Mouse (Mus musculus): ENCODE data around the gene Smim9.
"Not testable (repeated sequence)": the region's sequence is repeated elsewhere in the genome, so short reads cannot be mapped to it uniquely, and the experiment has no call there.

Smim9 gene

DNA sequence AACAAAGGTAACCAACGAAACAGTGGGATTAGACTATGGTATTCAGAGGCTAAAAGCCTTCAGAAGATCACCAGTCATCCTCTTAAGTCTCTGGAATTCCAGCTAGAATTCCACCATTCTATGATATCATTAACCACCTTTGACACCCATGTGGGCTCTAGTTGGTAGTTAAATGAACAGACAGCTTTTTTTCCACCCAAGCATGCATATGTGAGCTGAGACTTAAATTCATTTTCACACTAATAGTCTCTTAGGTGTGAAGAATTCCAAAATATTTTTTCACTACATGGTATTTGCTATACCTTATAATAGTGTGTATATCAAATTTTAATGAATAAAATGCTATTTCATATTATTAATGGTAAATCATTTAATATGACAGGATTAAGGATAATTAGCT lies at the start of gene Smim9:
TSS of gene Smim9 (minus strand) at position 101 of the 400 bp plus-strand sequence.
- DNase-seq, result no peak

DNA sequence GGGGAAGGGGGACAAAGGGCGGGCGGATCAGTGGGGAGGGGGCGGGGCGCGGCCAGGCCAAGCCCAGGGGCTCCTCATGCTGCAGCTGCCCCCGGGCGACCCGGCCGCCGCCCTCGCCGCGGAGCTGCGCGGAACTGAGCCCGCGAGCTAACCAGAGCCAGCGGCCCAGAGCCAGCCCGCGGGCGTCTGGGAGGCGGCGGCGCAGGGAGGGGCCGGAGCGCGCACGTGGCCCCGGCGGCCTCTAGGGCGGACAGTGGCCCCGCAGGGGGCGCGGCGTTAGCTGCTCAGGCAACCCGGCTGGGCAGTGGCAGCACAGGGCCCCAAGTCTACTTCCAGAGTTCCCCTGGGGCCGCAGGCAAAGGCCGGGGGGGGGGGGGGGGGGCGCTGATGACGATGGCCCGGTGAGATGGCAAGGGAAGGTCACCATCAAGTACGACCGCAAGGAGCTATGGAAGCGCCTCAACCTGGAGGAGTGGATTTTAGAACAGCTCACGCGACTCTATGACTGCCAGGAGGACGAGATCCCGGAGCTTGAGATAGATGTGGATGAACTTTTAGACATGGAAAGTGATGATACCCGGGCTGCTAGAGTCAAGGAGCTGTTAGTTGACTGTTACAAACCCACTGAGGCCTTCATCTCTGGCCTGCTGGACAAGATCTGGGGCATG lies 7.9 kb downstream of the Smim9 start:
- DNase-seq, result peak; percentile 54

DNA sequence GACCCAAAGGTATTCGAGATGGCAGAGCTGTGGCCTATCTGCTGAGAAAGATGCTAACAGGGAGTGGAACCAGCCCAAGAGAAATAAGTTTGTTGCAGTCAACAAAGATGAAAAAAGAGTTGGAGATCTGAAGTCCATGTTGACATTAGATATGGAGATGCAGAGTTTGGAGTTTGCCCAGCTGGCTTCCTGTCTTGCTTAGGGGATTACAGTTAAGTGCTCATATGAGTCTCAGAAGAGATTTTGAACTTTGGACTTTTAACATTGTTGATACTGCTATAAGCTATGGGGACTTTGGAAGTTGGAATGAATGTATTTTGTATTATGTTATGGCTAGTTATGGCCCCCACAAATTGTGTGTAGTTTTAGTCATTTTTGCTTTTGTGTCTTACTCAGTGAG lies 11.3 kb downstream of the Smim9 start:
- DNase-seq, result no peak

DNA sequence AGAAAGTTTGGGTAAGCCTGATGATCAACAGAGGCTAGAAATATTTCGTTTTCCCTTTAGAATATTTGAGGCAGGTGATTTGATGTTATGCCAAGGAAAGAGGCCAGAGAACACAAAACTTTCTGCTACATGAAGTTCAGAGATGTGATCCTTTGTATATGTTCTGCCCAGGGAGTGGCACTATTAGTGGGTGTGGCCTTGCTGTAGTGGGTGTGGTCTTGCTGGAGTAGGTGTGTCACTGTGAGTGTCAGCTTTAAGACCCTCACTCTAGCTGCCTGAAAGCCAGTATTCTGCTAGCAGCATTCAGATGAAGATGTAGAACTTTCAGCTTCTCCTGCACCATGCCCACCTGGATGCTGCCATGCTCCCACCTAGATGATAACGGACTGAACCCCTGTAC lies 13.3 kb downstream of the Smim9 start:
- DNase-seq, result no peak

DNA sequence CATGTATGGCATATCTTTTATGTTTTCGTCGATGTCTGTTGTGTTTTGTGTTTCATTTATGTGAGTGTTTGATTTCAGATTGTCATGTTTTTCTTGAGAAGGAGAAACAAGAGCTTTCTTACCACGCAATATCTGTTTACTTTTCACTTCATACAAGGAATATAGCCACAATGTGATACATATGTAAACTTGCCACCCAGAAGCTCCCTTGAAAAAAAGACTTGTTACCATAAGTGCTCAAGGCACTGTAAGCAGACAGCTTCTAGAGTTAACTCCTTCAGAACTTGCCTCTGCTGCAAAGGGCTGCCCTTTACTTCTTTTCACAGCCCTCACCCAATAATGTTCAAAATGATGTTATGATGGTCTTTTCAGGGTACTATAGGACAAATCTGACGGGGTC lies 15.2 kb downstream of the Smim9 start:
- no peak for DNase-seq

DNA sequence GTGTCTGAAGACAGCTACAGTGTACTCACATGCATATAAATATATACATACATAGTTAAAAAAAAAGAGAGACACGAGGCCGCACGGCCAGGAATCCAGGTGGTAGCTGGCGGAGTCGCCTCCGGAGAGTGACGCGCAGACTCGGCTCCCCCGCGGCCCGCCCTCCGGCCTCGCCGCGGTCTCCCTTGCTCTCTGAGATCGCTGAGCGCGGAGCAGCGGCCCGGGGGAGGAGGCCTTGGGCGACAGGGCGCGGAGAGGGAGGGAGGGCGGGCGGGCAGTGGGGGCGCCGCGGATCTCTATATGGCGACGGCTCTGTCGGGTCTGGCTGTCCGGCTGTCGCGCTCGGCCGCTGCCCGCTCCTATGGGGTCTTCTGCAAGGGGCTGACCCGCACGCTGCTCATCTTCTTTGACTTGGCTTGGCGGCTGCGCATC lies 20.4 kb downstream of the Smim9 start:
- DNase-seq, result not testable (repeated sequence)

DNA sequence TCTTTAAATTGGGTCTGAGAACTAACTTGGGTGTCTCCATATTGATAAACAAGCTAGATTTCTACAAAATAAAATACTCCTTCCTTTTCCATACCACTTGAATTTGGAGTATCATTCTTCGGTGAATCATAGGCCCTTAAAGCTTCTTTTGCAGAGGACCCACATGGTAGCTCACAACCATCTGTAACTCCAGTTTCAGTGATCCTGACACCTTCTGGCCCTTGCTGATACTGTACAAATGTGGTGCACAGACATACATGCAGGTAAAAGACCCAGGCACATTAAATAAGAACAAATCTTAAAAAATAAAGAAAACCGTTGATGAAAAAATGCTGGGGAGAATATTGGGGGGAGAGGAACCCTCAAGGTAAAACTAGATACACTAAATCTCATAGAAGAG lies 25.4 kb downstream of the Smim9 start:
- DNase-seq, result no peak

DNA sequence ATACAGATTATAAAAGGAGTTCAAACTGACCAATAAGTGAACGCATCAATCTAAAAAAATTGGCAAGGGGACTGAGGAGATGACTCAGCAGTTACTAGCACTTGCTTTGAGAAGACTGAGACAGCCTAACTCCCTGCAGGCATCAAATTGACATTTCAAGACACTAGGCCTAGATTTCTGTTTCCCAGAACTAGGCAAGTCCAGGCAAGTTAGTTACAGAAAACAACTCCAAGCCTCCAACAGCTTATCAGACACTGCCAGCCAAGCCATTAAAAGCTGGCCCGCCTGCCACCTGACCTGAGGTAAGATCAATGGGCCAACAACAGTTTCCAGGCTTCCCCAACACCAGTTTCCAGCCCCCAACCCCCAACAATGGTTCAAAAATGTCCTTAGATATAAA lies 25.8 kb downstream of the Smim9 start:
- DNase-seq, result no peak

DNA sequence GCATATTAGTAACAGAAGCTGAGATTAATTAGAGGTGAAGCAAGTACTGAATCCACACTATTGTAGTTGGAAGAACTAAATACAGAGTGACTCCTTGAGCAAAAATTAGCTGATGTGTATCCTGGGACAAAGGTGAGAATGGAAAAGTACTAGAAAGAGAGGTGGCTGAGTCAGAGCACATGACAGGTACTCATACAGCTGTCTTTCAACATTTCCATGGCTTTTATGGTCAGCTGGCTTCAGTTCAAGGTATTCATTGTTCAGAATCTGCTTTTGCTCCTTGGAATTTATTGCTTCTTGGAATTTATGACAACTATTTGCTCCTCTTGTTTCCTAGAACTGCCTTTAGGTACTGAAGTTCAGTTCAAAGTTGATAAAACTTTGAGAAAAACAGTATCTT lies 26.6 kb downstream of the Smim9 start:
- peak; percentile 17 for DNase-seq

DNA sequence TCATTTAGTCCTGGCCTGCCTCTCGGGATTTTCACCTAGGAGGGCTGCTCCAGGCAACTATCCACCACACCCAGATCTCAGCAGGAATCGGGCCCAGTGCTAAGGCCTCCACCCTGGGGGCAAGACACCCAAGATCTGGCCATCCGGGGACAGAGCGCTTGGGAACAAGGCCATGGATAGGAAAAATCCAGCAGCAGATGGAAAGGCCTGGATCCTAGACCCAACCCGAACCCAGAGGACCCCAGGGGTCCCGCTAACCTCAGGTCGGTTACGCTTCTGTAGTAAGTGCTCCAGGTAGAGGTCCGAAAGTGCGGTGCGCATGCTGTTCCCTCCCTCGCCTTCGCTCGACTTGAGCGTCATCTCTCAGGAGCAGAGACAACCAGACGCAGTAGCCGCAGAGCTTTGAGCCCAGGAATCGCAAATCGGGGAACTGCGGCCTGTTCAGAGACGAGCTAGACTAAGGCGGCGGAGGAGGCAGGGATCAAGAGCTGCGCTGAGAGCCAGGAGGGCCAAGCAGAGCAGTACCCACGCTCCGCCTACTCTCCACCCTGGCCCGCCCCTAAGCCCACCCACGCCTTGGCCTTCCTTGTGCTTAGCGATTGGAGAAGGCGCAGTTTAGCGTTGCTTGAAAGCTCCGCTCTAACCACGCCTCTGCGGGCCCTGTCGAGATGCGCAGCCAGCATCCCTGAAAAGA lies 33.0 kb downstream of the Smim9 start, which contains the start of gene Mpp1:
TSS of gene Mpp1 (minus strand) at position 550 of the 694 bp plus-strand sequence.
- DNase-seq, result peak; percentile 86

DNA sequence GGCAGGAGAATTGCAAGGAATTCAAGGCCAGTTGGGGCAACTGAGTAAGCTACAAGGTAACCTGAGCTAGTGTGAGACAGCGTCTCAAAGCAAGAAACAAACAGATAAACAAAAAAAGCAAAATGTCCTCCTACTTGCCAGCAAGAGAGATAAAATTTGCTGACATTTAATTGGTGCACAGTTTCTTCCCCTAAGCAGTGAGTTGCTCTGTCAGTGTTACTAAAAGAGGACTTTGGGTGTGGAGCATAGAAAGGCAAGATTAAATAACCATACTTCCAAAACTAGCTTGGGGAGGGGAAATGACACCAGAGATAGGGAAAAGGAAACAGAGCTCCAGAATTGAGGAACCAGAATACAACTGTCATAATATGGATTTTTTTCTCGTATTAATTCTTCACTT lies 34.1 kb downstream of the Smim9 start:
- no peak for DNase-seq

DNA sequence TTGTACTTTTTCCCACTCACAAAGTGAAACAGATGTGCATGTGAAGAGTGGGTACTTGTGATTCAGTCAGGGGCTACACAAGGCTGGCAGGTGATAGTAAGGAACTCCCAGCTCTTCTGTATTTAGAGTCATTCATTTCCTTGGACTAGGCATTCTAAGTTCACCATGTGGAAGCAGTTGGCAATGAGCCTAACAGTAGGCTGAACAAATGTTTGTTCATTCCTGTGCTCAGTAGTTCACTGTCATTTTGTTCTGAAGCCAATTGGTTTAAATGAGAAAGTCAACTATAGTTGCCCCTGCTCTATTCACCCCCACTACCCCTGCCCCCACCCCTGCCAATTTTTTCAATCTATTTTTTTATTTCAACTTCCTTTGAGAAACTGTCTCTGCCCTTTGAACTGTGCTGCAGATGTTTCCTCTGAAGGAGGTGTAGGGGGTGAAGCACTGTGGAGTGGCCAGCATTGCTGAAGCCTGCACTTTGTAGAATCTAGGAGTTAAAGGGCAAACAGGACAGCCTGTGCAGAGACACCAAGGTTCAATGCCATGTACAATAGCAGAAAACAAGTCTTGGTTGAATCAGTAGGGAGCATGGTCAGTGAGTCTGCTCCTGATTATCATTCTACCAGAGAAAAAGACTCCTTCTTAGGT lies 35.1 kb downstream of the Smim9 start:
- DNase-seq, result peak; percentile 72

DNA sequence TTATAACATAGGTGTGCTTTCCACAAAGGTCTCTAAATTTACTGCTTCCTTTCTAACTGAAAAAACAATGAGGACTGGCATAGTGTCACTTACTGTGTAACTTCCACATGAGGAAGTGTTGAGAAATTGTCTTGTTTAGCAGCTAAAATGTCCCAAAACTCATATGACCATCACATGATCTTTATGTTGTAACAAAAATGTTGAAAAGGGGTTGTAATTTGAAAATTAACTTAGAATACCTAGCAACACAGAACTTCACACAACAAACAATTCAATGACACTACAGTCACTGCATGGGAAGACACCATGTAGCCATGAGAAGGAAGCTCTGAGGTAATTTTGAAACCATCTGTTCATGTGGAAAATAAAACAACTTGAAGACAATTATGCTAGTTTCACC lies 36.7 kb downstream of the Smim9 start:
- no peak for DNase-seq

DNA sequence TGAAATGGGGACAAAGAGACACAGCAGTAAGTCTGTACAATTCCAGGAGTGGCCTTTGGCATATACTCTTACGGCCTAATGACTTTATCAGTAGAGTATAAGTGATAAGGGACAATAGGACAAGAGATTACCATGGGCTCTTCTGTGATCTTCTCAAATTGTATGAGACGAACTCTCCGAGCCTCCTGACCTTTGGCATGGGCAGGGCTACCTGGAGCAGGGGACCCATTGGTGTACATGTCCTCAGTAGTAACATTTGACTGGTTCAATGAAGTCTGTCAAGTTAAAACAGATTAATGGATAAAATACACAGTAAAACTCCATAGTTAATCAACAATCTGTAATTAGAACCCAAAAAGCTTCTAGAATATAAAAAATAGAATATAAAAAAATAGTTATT lies 38.0 kb downstream of the Smim9 start:
- peak; percentile 59 for DNase-seq

DNA sequence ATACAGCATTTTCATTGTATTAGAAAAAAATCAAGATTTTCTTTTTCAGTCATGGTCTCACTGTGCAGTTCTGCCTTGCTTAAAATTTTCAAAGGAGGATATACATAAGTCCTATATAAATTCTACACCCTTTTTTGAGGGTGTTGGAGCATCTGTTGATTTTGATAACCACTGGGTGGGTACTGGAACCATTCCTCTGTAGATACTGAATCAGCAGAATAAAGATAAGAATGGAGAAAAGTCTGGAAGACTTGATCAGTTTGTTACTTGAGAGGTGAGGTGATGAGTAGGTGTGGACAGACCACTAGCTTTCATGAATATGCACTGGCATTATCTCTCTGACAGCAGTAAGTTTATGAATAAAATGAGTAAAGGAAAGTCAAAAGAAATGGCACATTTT lies 48.0 kb downstream of the Smim9 start:
- no peak for DNase-seq

DNA sequence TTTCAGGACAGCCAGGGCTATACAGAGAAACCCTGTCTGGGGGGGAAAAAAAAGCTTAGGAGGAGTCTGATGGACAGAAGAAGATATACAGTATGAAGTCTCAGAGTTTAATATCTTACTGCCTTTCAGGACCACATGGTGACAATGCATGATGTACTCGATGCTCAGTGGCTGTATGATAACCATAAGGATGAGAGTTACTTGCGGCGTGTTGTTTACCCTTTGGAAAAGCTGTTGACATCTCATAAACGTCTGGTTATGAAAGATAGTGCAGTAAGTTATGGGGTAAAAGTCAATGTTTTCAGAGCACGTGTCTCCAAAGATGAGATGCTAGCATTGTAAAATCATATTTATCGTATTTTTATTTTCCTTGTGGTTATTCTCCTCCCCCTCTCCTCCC lies 61.3 kb downstream of the Smim9 start:
- DNase-seq, result no peak

DNA sequence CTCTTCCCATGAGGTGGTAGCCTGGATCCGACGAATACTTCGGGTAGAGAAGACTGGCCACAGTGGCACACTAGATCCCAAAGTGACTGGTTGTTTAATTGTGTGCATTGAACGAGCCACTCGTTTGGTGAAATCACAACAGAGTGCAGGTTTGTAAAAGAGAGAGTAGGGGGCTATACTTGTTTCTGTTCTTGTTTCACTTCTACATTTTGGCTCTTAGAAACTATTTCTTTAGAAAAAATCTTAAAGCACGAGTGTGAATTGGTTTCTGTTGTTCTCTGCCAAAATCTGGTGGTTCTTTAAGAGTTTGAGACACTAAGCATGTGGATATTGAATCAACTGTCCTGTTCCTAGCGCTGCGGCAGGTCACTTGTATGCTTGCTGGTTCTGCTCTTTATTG lies 64.8 kb downstream of the Smim9 start:
- DNase-seq, result no peak

DNA sequence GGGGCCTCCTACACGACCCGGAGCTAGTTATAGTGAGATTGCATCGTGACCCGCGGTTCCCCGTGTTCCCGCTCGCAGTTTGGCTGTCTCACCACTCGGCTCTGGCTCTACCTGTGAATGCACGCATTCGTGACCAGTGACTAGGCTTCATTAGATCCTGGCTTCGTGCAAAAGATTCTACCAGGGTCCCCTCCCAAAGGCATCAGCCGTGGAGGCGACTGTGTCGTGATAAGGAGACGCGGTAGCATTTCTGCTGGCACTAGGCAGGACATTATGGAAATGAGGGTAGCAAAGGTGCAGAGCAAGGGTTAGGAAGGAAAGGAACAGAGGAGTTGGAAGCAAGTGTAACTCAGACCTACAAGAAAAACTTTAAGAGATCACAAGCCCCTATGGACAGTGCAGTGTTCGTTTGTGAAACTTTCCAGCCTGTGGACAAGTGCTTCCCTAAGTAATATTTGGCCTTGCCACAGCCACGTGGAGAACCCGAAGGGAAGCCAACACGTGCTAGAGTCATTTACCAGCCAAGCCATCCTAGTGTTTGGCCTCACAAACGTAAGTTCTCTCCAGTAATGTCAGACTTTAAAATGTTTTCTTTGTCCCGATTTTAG lies 67.3 kb downstream of the Smim9 start:
- DNase-seq, result no peak

All from kidney, adult 9 months (tissue).